Mouse (Mus musculus) splenic B cell, adult 2 months (primary cell): ENCODE results near the gene Prkg1.
"Not testable (repeated sequence)": the region's sequence is repeated elsewhere in the genome, so short reads cannot be mapped to it uniquely, and the experiment has no call there.

Experiments
- DNase-seq: peaks from one replicate; pipeline ENCODE4 v3.0.0-alpha.2; 2011; ENCODE audit warnings: low read depth, low spot score
- H3K27me3 ChIP-seq: 2 replicates; pipeline ENCODE4 v1.6.1; 2012; ENCODE audit warnings: mild to moderate bottlenecking, low read length, moderate library complexity, mixed read lengths; ENCODE audit not compliant: control insufficient read depth, poor library complexity, insufficient read depth, severe bottlenecking
- H3K36me3 ChIP-seq: 2 replicates; pipeline ENCODE4 v1.6.1; 2012; ENCODE audit warnings: mild to moderate bottlenecking, low read length, moderate library complexity, mixed read lengths; ENCODE audit not compliant: control insufficient read depth, poor library complexity, insufficient read depth, severe bottlenecking

Prkg1 gene

GRCm38 (mm10) chr19:31291231-31291630, 473.6 kb downstream of the Prkg1 start:
- DNase-seq: no peak
- H3K27me3 ChIP-seq: no peaks in the 10 kb centered on the region
- no peaks in the 10 kb centered on the region for H3K36me3 ChIP-seq

- H3K27me3 ChIP-seq: no peaks in the 10 kb centered on the region
- DNase-seq: no peak
Measured at GRCm38 (mm10) chr19:31284581-31284980, 480.3 kb downstream of the Prkg1 start.

GRCm38 (mm10) chr19:31284126-31284525, 480.7 kb downstream of the Prkg1 start:
- no peaks in the 10 kb centered on the region for H3K27me3 ChIP-seq
- H3K36me3 ChIP-seq: no peaks in the 10 kb centered on the region
- DNase-seq: no peak

More at GRCm38 (mm10) chr19:31284581-31284980, 480.3 kb downstream of the Prkg1 start:
- no peaks in the 10 kb centered on the region for H3K36me3 ChIP-seq

- no peak for DNase-seq
- Histone ChIP-seq H3K36me3 (no peaks in the 10 kb centered on the region), H3K27me3 (no peaks in the 10 kb centered on the region)
Measured at GRCm38 (mm10) chr19:31283617-31284016, 481.2 kb downstream of the Prkg1 start.

GRCm38 (mm10) chr19:31279797-31280486, 484.9 kb downstream of the Prkg1 start:
- no peaks in the 10 kb centered on the region for H3K36me3 ChIP-seq
- no peak for DNase-seq
- no peaks in the 10 kb centered on the region for H3K27me3 ChIP-seq

- no peaks in the 10 kb centered on the region for H3K27me3 ChIP-seq
- H3K36me3 ChIP-seq: no peaks in the 10 kb centered on the region
- DNase-seq: no peak
Measured at GRCm38 (mm10) chr19:31262438-31262837, 502.4 kb downstream of the Prkg1 start.

GRCm38 (mm10) chr19:31260494-31260893, 504.3 kb downstream of the Prkg1 start:
- Histone ChIP-seq H3K27me3 (no peaks in the 10 kb centered on the region), H3K36me3 (no peaks in the 10 kb centered on the region)
- no peak for DNase-seq

- Histone ChIP-seq H3K36me3 (no peaks in the 10 kb centered on the region), H3K27me3 (no peaks in the 10 kb centered on the region)
- no peak for DNase-seq
Measured at GRCm38 (mm10) chr19:31255780-31256179, 509.1 kb downstream of the Prkg1 start.

GRCm38 (mm10) chr19:31232410-31232809, 532.4 kb downstream of the Prkg1 start:
- Histone ChIP-seq H3K27me3 (no peaks in the 10 kb centered on the region), H3K36me3 (no peaks in the 10 kb centered on the region)
- no peak for DNase-seq

GRCm38 (mm10) chr19:31228385-31228784, 536.4 kb downstream of the Prkg1 start:
- Histone ChIP-seq H3K36me3 (no peaks in the 10 kb centered on the region), H3K27me3 (no peaks in the 10 kb centered on the region)
- DNase-seq: no peak

- DNase-seq: peak; percentile 60
Measured at GRCm38 (mm10) chr19:31223457-31223856, 541.4 kb downstream of the Prkg1 start.

GRCm38 (mm10) chr19:31219261-31219660, 545.6 kb downstream of the Prkg1 start:
- not testable (repeated sequence) for DNase-seq, H3K36me3 ChIP-seq, H3K27me3 ChIP-seq

More at GRCm38 (mm10) chr19:31223457-31223856, 541.4 kb downstream of the Prkg1 start:
- Histone ChIP-seq H3K27me3 (no peaks in the 10 kb centered on the region), H3K36me3 (no peaks in the 10 kb centered on the region)

- Histone ChIP-seq H3K36me3 (no peaks in the 10 kb centered on the region), H3K27me3 (no peaks in the 10 kb centered on the region)
- DNase-seq: peak; percentile 33
Measured at GRCm38 (mm10) chr19:31210850-31211249, 554.0 kb downstream of the Prkg1 start.

GRCm38 (mm10) chr19:31210449-31210848, 554.4 kb downstream of the Prkg1 start:
- H3K36me3 ChIP-seq: no peaks in the 10 kb centered on the region
- peak; percentile 76 for DNase-seq

GRCm38 (mm10) chr19:31199583-31199982, 565.2 kb downstream of the Prkg1 start:
- Histone ChIP-seq H3K27me3 (no peaks in the 10 kb centered on the region; the same call in 1 of the 2 replicates), H3K36me3 (no peaks in the 10 kb centered on the region)
- peak; percentile 12 for DNase-seq

More at GRCm38 (mm10) chr19:31210449-31210848, 554.4 kb downstream of the Prkg1 start:
- H3K27me3 ChIP-seq: no peaks in the 10 kb centered on the region

- no peaks in the 10 kb centered on the region; the same call in 1 of the 2 replicates for H3K27me3 ChIP-seq
- peak; percentile 15 for DNase-seq
- H3K36me3 ChIP-seq: no peaks in the 10 kb centered on the region
Measured at GRCm38 (mm10) chr19:31198461-31198860, 566.4 kb downstream of the Prkg1 start.
